Comparison of ENCODE assay signal across 25 mouse cellular contexts in genomic region chr3:84074777-84075176, GRCm38 (mm10). TPM values are rescaled to one million over a fixed set of nuclear protein-coding genes. Genes with fewer than 3 reads are reported as not detected.
DNase-seq lines count a peak whose midpoint lies in the region; ATAC-seq and TF ChIP-seq lines count a peak whose summit lies in the region.
"Had no signal": no experiment of that assay in that cellular context is flagged by ENCODE, and none has a peak within 500 bp of the region (broad histone marks: within the 10 kb centered on the region; RNA-seq: fewer than 3 reads in every experiment).

No protein-coding gene starts in this region.

- ATAC-seq in lung, embryonic 14.5 days (ENCODE audit: insufficient read depth), result no peak
- no peak for ATAC-seq in stomach, embryonic 16.5 days (ENCODE audit: insufficient read depth, low FRiP score)
- ATAC-seq: forebrain, embryonic 15.5 days had no signal

- DNase-seq in lung, embryonic 14.5 days, result no peak
- DNase-seq in lung, adult 18-20 months, result no peak
- peak; percentile 30 to 43 for DNase-seq in B cell, adult 2 months
- DNase-seq in kidney, postnatal 25 days, result no peak
- no peak for DNase-seq in urinary bladder, postnatal 10 days (ENCODE audit: low spot score)
- DNase-seq in layer of hippocampus, postnatal 36 days, result no peak
- DNase-seq: adrenal gland, adult 2 months; adrenal gland, postnatal 14 days; cerebellum, adult 11 months; cerebellum, adult 2 months; cerebellum, postnatal 10 days; cerebellum, postnatal 36 days; embryo, embryonic 11 days; gastrocnemius, postnatal 25 days; heart, adult 2 months had no signal

- H3K36me3 ChIP-seq in lung, embryonic 14.5 days (ENCODE audit: insufficient read depth), result no peaks in the 10 kb centered on the region
- H3K36me3 ChIP-seq in small intestine, adult 2 months (ENCODE audit: control insufficient read depth, insufficient read depth, low read length), result no peaks in the 10 kb centered on the region
- H3K36me3 ChIP-seq in stomach, embryonic 16.5 days (ENCODE audit: control insufficient read depth, insufficient read depth, low read length), result no peaks in the 10 kb centered on the region
- H3K36me3 ChIP-seq: embryonic facial prominence, embryonic 10.5 days; embryonic facial prominence, embryonic 13.5 days; forebrain, embryonic 12.5 days; forebrain, embryonic 15.5 days; hindbrain, embryonic 12.5 days; hindbrain, embryonic 15.5 days had no signal

- 79% methylated on average over 2 of the region's 2 CpGs for WGBS in lung, embryonic 14.5 days
- WGBS in small intestine, adult 2 months, result 86% methylated on average over 2 of the region's 2 CpGs
- WGBS in stomach, embryonic 16.5 days, result 81% methylated on average over 2 of the region's 2 CpGs

- no peaks in the 10 kb centered on the region for H3K27me3 ChIP-seq in lung, embryonic 14.5 days (ENCODE audit: insufficient read depth, low read length)
- no peaks in the 10 kb centered on the region for H3K27me3 ChIP-seq in small intestine, adult 2 months (ENCODE audit: control insufficient read depth, insufficient read depth, low read length)
- no peaks in the 10 kb centered on the region for H3K27me3 ChIP-seq in stomach, embryonic 16.5 days (ENCODE audit: control insufficient read depth, insufficient read depth, low read length)
- H3K27me3 ChIP-seq: embryonic facial prominence, embryonic 13.5 days; forebrain, embryonic 12.5 days; forebrain, embryonic 15.5 days; hindbrain, embryonic 12.5 days; hindbrain, embryonic 15.5 days had no signal

- H3K9me3 ChIP-seq in lung, embryonic 14.5 days (ENCODE audit: low read depth, low read length), result no peaks in the 10 kb centered on the region
- no peaks in the 10 kb centered on the region; the same call in 1 of the 2 replicates for H3K9me3 ChIP-seq in stomach, embryonic 16.5 days (replicated peaks; ENCODE audit: control insufficient read depth, low read length)
- H3K9me3 ChIP-seq: embryonic facial prominence, embryonic 10.5 days; embryonic facial prominence, embryonic 13.5 days; forebrain, embryonic 12.5 days; forebrain, embryonic 15.5 days; hindbrain, embryonic 12.5 days; hindbrain, embryonic 15.5 days had no signal

- H3K4me2 ChIP-seq in lung, embryonic 14.5 days, result no peak overlapping the region
- no peak overlapping the region for H3K4me2 ChIP-seq in stomach, embryonic 16.5 days (ENCODE audit: low read depth, low read length)
- H3K4me2 ChIP-seq: embryonic facial prominence, embryonic 13.5 days; forebrain, embryonic 12.5 days; forebrain, embryonic 15.5 days; heart, embryonic 11.5 days; hindbrain, embryonic 12.5 days; hindbrain, embryonic 15.5 days had no signal

- H3K4me3 ChIP-seq in lung, embryonic 14.5 days (ENCODE audit: low read depth, low read length), result no peak overlapping the region
- H3K4me3 ChIP-seq in small intestine, adult 2 months (ENCODE audit: low read depth, low read length), result no peak overlapping the region
- H3K4me3 ChIP-seq in stomach, embryonic 16.5 days (replicated peaks; ENCODE audit: low read length), result no peak overlapping the region
- H3K4me3 ChIP-seq: embryonic facial prominence, embryonic 10.5 days; embryonic facial prominence, embryonic 13.5 days; erythroblast, embryonic 14.5 days; forebrain, embryonic 12.5 days; forebrain, embryonic 15.5 days; heart, adult 2 months; hindbrain, embryonic 12.5 days; hindbrain, embryonic 15.5 days had no signal

- no peak for TF ChIP-seq POLR2A in small intestine, adult 2 months (IDR thresholded peaks at IDR 0.05; ENCODE audit: low read depth, low read length)

- no peak for TF ChIP-seq CTCF in lung, embryonic 14.5 days (IDR thresholded peaks at IDR 0.05; ENCODE audit: low read depth)
- no peak for TF ChIP-seq CTCF in small intestine, adult 2 months (IDR thresholded peaks at IDR 0.05; ENCODE audit: extremely low read depth, insufficient read length, insufficient replicate concordance, low read depth, low read length)

- H3K9ac ChIP-seq in lung, embryonic 14.5 days, result no peak overlapping the region
- no peak overlapping the region for H3K9ac ChIP-seq in stomach, embryonic 16.5 days (ENCODE audit: low read length)
- H3K9ac ChIP-seq: embryonic facial prominence, embryonic 13.5 days; forebrain, embryonic 12.5 days; forebrain, embryonic 15.5 days; hindbrain, embryonic 12.5 days; hindbrain, embryonic 15.5 days had no signal

- 0 out of 2 replicates have a peak, but pooled peaks cover 2% of the 10 kb centered on the region for H3K4me1 ChIP-seq in lung, embryonic 14.5 days (ENCODE audit: insufficient read depth)
- peaks cover 2% of the 10 kb centered on the region; the same call in 1 of the 2 replicates for H3K4me1 ChIP-seq in small intestine, adult 2 months (ENCODE audit: control insufficient read depth, insufficient read depth, insufficient read length, low read length)
- no peaks in the 10 kb centered on the region for H3K4me1 ChIP-seq in stomach, embryonic 16.5 days (ENCODE audit: control insufficient read depth, insufficient read depth, low read length)
- H3K4me1 ChIP-seq: embryonic facial prominence, embryonic 10.5 days; forebrain, embryonic 12.5 days; forebrain, embryonic 15.5 days; hindbrain, embryonic 15.5 days had no signal

- 0 out of 2 replicates have a peak overlapping the region, but pooled peaks have one; percentile 4 for H3K27ac ChIP-seq in lung, embryonic 14.5 days (ENCODE audit: low read depth)
- peak overlapping the region; percentile 27; the same call in 1 of the 2 replicates for H3K27ac ChIP-seq in small intestine, adult 2 months (ENCODE audit: insufficient read depth, low read depth, low read length)
- H3K27ac ChIP-seq in stomach, embryonic 16.5 days (ENCODE audit: low read length), result peak overlapping the region; percentile 51; the same call in 1 of the 2 replicates
- H3K27ac ChIP-seq: embryonic facial prominence, embryonic 10.5 days; embryonic facial prominence, embryonic 13.5 days; forebrain, embryonic 12.5 days; forebrain, embryonic 15.5 days; heart, adult 2 months; hindbrain, embryonic 12.5 days; hindbrain, embryonic 15.5 days had no signal

RNA-seq across cellular contexts. Expression of gene Tmem131l, which starts 34.8 kb away (rescaled TPM):
- 59.5 and 61.9 TPM in 2 replicates for polyA plus RNA-seq in lung, embryonic 14.5 days (2014; fragmentation: Nextera tagmentation; extraction: Ambion mirVana)
- 10.3 and 13.2 TPM in 2 replicates for polyA plus RNA-seq in small intestine, adult 2 months (2012; rRNA removed)
- polyA plus RNA-seq in stomach, embryonic 16.5 days (2015; fragmentation: Nextera tagmentation; extraction: Ambion mirVana), result 38.9 and 41.7 TPM in 2 replicates
- total RNA-seq in layer of hippocampus, postnatal 36 days (2021), result 10 to 100 TPM; 30.8 to 37.4 TPM

Comparison
In these comparisons a context has a peak if more than half of its experiments do, and no peak if none do; other contexts are left out.
1. DNase-seq: peak in B cell, adult 2 months (2 of 2); none in lung, embryonic 14.5 days (single experiment), lung, adult 18-20 months (0 of 2), kidney, postnatal 25 days (0 of 2), urinary bladder, postnatal 10 days (single experiment) and layer of hippocampus, postnatal 36 days (0 of 2).
2. Peak in every context shown above with its lines, with median percentiles within 50 percentile points of each other: H3K27ac ChIP-seq.